Mouse (Mus musculus): ENCODE measurements around the gene Zfp54. TPM values are rescaled to one million over a fixed set of nuclear protein-coding genes. Genes with fewer than 3 reads are reported as not detected.

The Zfp54 gene
- polyA plus RNA-seq (2012; rRNA removed), result 0.57 and 1.1 TPM in 2 replicates

GRCm38 (mm10) chr17:21422664-21423599 lies at the start of gene Zfp54:
Gene Zfp54 (plus strand): TSS chr17:21423227.

GRCm38 (mm10) chr17:21383391-21384056 lies 39.5 kb upstream of the Zfp54 start, which contains the start of gene Zfp677:
Gene Zfp677 (plus strand): TSS chr17:21383748.

GRCm38 (mm10) chr17:21450138-21450704 lies 27.2 kb downstream of the Zfp54 start, which contains the start of gene Zfp51:
Gene Zfp51 (plus strand): TSS chr17:21450374.

Other genes starting within 250 kb of the Zfp54 start
- gene Vmn1r234, start 197.1 kb upstream of the Zfp54 start, polyA plus RNA-seq (2012; rRNA removed), result not detected in 2 replicates
- not detected in 2 replicates for gene Vmn1r235, start 166.8 kb upstream of the Zfp54 start, polyA plus RNA-seq (2012; rRNA removed)
- not detected in 2 replicates for gene Vmn1r236, start 140.3 kb upstream of the Zfp54 start, polyA plus RNA-seq (2012; rRNA removed)
- gene Vmn1r237, start 111.4 kb upstream of the Zfp54 start, polyA plus RNA-seq (2012; rRNA removed), result not detected in 2 replicates
- gene Zfp677, start 39.5 kb upstream of the Zfp54 start, polyA plus RNA-seq (2012; rRNA removed), result 0.12 and 0.19 TPM in 2 replicates
- 0.41 and 0.42 TPM in 2 replicates for gene Zfp51, start 27.1 kb downstream of the Zfp54 start, polyA plus RNA-seq (2012; rRNA removed)
- 2.3 and 3.3 TPM in 2 replicates for gene Zfp53, start 65.8 kb downstream of the Zfp54 start, polyA plus RNA-seq (2012; rRNA removed)
- gene Zfp52, start 112.3 kb downstream of the Zfp54 start, polyA plus RNA-seq (2012; rRNA removed), result 0.15 and 0.22 TPM in 2 replicates
- gene Zfp948, start 143.8 kb downstream of the Zfp54 start, polyA plus RNA-seq (2012; rRNA removed), result 0.88 and 1.2 TPM in 2 replicates
- 0.30 and 0.36 TPM in 2 replicates for gene Zfp983, start 227.4 kb downstream of the Zfp54 start, polyA plus RNA-seq (2012; rRNA removed)